Mouse (Mus musculus): ENCODE data around the gene Gcgr.

DNA sequence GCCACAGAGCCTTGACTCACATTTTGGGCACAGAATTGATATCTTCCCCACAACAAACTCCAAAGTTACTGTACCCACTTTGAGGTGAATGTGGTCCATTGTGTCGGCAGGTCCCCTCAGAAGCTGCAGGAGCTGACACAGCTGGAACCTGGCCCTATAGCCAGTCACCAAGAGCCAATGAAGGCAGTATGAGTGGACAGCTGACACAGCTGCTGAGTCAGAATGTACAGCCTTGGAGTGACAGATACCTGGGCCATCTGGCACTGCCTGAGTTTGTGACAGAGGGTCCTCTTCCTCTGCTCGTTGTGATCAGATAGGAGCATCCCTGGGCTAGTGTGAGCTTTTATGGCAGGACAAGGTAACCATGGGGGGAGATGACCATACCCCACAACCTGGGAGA lies 24.8 kb downstream of the Gcgr start:
- TF ChIP-seq CTCF (IDR thresholded peaks at IDR 0.05; ENCODE audit: low read depth) (no peak), EP300 (optimal IDR thresholded peaks at IDR 0.05) (no peak)
